ENCODE assay signal across 16 mouse cellular contexts in genomic region chr2:29407764-29408163, GRCm38 (mm10).
DNase-seq lines count a peak whose midpoint lies in the region; ATAC-seq lines count a peak whose summit lies in the region.
"Had no signal": no experiment of that assay in that cellular context is flagged by ENCODE, and none has a peak within 500 bp of the region (broad histone marks: within the 10 kb centered on the region; RNA-seq: fewer than 3 reads in every experiment).

No protein-coding gene starts in this region.

- no peaks in the 10 kb centered on the region for H3K36me3 ChIP-seq in forebrain, embryonic 11.5 days (ENCODE audit: control insufficient read depth, insufficient read depth, low read length)
- no peaks in the 10 kb centered on the region for H3K36me3 ChIP-seq in forebrain, embryonic 10.5 days (replicated peaks)
- no peaks in the 10 kb centered on the region for H3K36me3 ChIP-seq in midbrain, embryonic 13.5 days
- no peaks in the 10 kb centered on the region for H3K36me3 ChIP-seq in midbrain, embryonic 11.5 days (ENCODE audit: control insufficient read depth, insufficient read depth, low read length)
- H3K36me3 ChIP-seq in neural tube, embryonic 15.5 days: no peaks in the 10 kb centered on the region
- no peaks in the 10 kb centered on the region for H3K36me3 ChIP-seq in heart, embryonic 12.5 days
- H3K36me3 ChIP-seq: heart, embryonic 15.5 days; limb, embryonic 15.5 days had no signal

- no peak overlapping the region for H3K4me3 ChIP-seq in forebrain, embryonic 11.5 days (ENCODE audit: low read depth, low read length)
- no peak overlapping the region for H3K4me3 ChIP-seq in forebrain, embryonic 10.5 days
- no peak overlapping the region for H3K4me3 ChIP-seq in midbrain, embryonic 13.5 days (replicated peaks)
- no peak overlapping the region for H3K4me3 ChIP-seq in midbrain, embryonic 11.5 days (ENCODE audit: low read depth, low read length)
- no peak overlapping the region for H3K4me3 ChIP-seq in neural tube, embryonic 15.5 days (replicated peaks)
- H3K4me3 ChIP-seq in heart, embryonic 12.5 days: no peak overlapping the region
- H3K4me3 ChIP-seq: heart, embryonic 15.5 days; limb, embryonic 15.5 days had no signal

- no peak overlapping the region for H3K9ac ChIP-seq in forebrain, embryonic 11.5 days (ENCODE audit: low read length)
- no peak overlapping the region for H3K9ac ChIP-seq in midbrain, embryonic 13.5 days (replicated peaks)
- H3K9ac ChIP-seq in midbrain, embryonic 11.5 days (ENCODE audit: low read length): no peak overlapping the region
- H3K9ac ChIP-seq in neural tube, embryonic 15.5 days (replicated peaks): no peak overlapping the region
- no peak overlapping the region for H3K9ac ChIP-seq in heart, embryonic 12.5 days
- H3K9ac ChIP-seq: heart, embryonic 15.5 days; limb, embryonic 15.5 days; liver, postnatal 0 days had no signal

- no peak for DNase-seq in forebrain, embryonic 11.5 days (ENCODE audit: low spot score)
- DNase-seq in forebrain, embryonic 10.5 days (ENCODE audit: extremely low spot score, low spot score): no peak
- no peak for DNase-seq in midbrain, embryonic 11.5 days (ENCODE audit: low spot score, missing footprints)
- DNase-seq in kidney, postnatal 10 days: peak; percentile 62
- DNase-seq in left cerebral cortex, adult 9 months (ENCODE audit: low spot score in 2 of 2): no peak
- DNase-seq: cerebellum, postnatal 36 days; layer of hippocampus, adult 9-11 months; liver, postnatal 0 days; thymus, postnatal 25 days had no signal

- H3K4me1 ChIP-seq in forebrain, embryonic 11.5 days (replicated peaks; ENCODE audit: control insufficient read depth, insufficient read depth, low read length): no peaks in the 10 kb centered on the region; the same call in 1 of the 2 replicates
- peaks cover 38% of the 10 kb centered on the region for H3K4me1 ChIP-seq in forebrain, embryonic 10.5 days
- H3K4me1 ChIP-seq in midbrain, embryonic 13.5 days (replicated peaks): peaks cover 59% of the 10 kb centered on the region
- H3K4me1 ChIP-seq in midbrain, embryonic 11.5 days (ENCODE audit: control insufficient read depth, insufficient read depth, low read length): no peaks in the 10 kb centered on the region
- peaks cover 37% of the 10 kb centered on the region for H3K4me1 ChIP-seq in neural tube, embryonic 15.5 days
- peaks cover 27% of the 10 kb centered on the region for H3K4me1 ChIP-seq in heart, embryonic 12.5 days (replicated peaks)

- ATAC-seq in forebrain, embryonic 11.5 days (replicated peaks; ENCODE audit: low FRiP score): no peak
- ATAC-seq in midbrain, embryonic 13.5 days: no peak
- no peak for ATAC-seq in midbrain, embryonic 11.5 days (ENCODE audit: low FRiP score)
- ATAC-seq in neural tube, embryonic 15.5 days (ENCODE audit: low FRiP score): no peak
- ATAC-seq in heart, embryonic 12.5 days (ENCODE audit: insufficient number of reproducible peaks, low FRiP score): no peak
- ATAC-seq: liver, postnatal 0 days had no signal

- no peaks in the 10 kb centered on the region for H3K9me3 ChIP-seq in forebrain, embryonic 11.5 days (ENCODE audit: control insufficient read depth, low read length)
- H3K9me3 ChIP-seq in forebrain, embryonic 10.5 days: no peaks in the 10 kb centered on the region
- H3K9me3 ChIP-seq in midbrain, embryonic 13.5 days: no peaks in the 10 kb centered on the region
- no peaks in the 10 kb centered on the region for H3K9me3 ChIP-seq in midbrain, embryonic 11.5 days (ENCODE audit: control insufficient read depth, low read length)
- H3K9me3 ChIP-seq in neural tube, embryonic 15.5 days (replicated peaks): no peaks in the 10 kb centered on the region
- no peaks in the 10 kb centered on the region for H3K9me3 ChIP-seq in heart, embryonic 12.5 days (replicated peaks)
- H3K9me3 ChIP-seq: heart, embryonic 15.5 days; limb, embryonic 15.5 days had no signal

- H3K27ac ChIP-seq in forebrain, embryonic 11.5 days (ENCODE audit: low read depth, low read length): peak overlapping the region; percentile 51
- H3K27ac ChIP-seq in forebrain, embryonic 10.5 days: no peak overlapping the region
- peak overlapping the region; percentile 72 for H3K27ac ChIP-seq in midbrain, embryonic 13.5 days
- H3K27ac ChIP-seq in midbrain, embryonic 11.5 days (ENCODE audit: low read depth, low read length): no peak overlapping the region
- H3K27ac ChIP-seq in neural tube, embryonic 15.5 days (replicated peaks): 0 out of 2 replicates have a peak overlapping the region, but pooled peaks have one; percentile 28
- H3K27ac ChIP-seq in heart, embryonic 12.5 days (ENCODE audit: poor library complexity, severe bottlenecking): no peak overlapping the region
- H3K27ac ChIP-seq: heart, embryonic 15.5 days; limb, embryonic 15.5 days; macrophage had no signal

- whole genome bisulfite sequencing in forebrain, embryonic 11.5 days: 79% methylated on average over 7 of the region's 7 CpGs
- 86% methylated on average over 7 of the region's 7 CpGs for WGBS in forebrain, embryonic 10.5 days
- WGBS in midbrain, embryonic 13.5 days: 71% methylated on average over 7 of the region's 7 CpGs
- WGBS in midbrain, embryonic 11.5 days: 91% methylated on average over 7 of the region's 7 CpGs
- WGBS in neural tube, embryonic 15.5 days: 46% methylated on average over 7 of the region's 7 CpGs
- 83% methylated on average over 7 of the region's 7 CpGs for WGBS in heart, embryonic 12.5 days

- H3K27me3 ChIP-seq in forebrain, embryonic 11.5 days (ENCODE audit: control insufficient read depth, insufficient read depth, low read length): no peaks in the 10 kb centered on the region
- H3K27me3 ChIP-seq in forebrain, embryonic 10.5 days (ENCODE audit: poor library complexity, severe bottlenecking): no peaks in the 10 kb centered on the region
- no peaks in the 10 kb centered on the region for H3K27me3 ChIP-seq in midbrain, embryonic 13.5 days
- no peaks in the 10 kb centered on the region for H3K27me3 ChIP-seq in midbrain, embryonic 11.5 days (ENCODE audit: control insufficient read depth, insufficient read depth, low read length)
- no peaks in the 10 kb centered on the region for H3K27me3 ChIP-seq in neural tube, embryonic 15.5 days (replicated peaks)
- H3K27me3 ChIP-seq in heart, embryonic 12.5 days (replicated peaks): no peaks in the 10 kb centered on the region
- H3K27me3 ChIP-seq: CH12.LX; heart, embryonic 15.5 days; limb, embryonic 15.5 days had no signal

- H3K4me2 ChIP-seq in forebrain, embryonic 11.5 days (ENCODE audit: low read depth, low read length, severe bottlenecking): no peak overlapping the region
- H3K4me2 ChIP-seq in midbrain, embryonic 13.5 days (replicated peaks): no peak overlapping the region
- H3K4me2 ChIP-seq in midbrain, embryonic 11.5 days: no peak overlapping the region
- H3K4me2 ChIP-seq in neural tube, embryonic 15.5 days: no peak overlapping the region
- H3K4me2 ChIP-seq in heart, embryonic 12.5 days: no peak overlapping the region
- H3K4me2 ChIP-seq: heart, embryonic 15.5 days; limb, embryonic 15.5 days had no signal

Comparison
In these comparisons a context has a peak if more than half of its experiments do, and no peak if none do; other contexts are left out.
1. H3K27ac ChIP-seq: peak in forebrain, embryonic 11.5 days (single experiment), midbrain, embryonic 13.5 days (single experiment) and neural tube, embryonic 15.5 days (single experiment); none in forebrain, embryonic 10.5 days (single experiment), midbrain, embryonic 11.5 days (single experiment) and heart, embryonic 12.5 days (single experiment).